Mouse (Mus musculus) cortical plate, adult 2 months (tissue): ENCODE data around the gene Gm13090.

Experiments used
- CTCF ChIP-seq: fragments of 200-500 bp; IDR thresholded peaks from 2 replicates; pipeline ENCODE4 v1.5.1; 2011; ENCODE audit warnings: mild to moderate bottlenecking, control low read depth, low read length; ENCODE audit not compliant: insufficient read depth; ENCODE audit errors: extremely low read depth
- POLR2A ChIP-seq: fragments of 200-500 bp; IDR thresholded peaks from 2 replicates; pipeline ENCODE4 v1.6.1; 2011; ENCODE audit warnings: mild to moderate bottlenecking, low read length, control low read depth; ENCODE audit not compliant: insufficient read depth; ENCODE audit errors: extremely low read depth

GRCm38 (mm10) chr4:151135491-151135890, 46.1 kb downstream of the Gm13090 start:
- TF ChIP-seq CTCF (no peak), POLR2A (no peak)
